Mouse (Mus musculus): ENCODE measurements around the gene Arap1. TPM values are rescaled to one million over a fixed set of nuclear protein-coding genes. Genes with fewer than 3 reads are reported as not detected.

Gene Arap1
- polyA plus RNA-seq, 1 experiment from 2014 or later: 11.3 TPM

- no peak overlapping the region for H3K9ac ChIP-seq
- DNase-seq (ENCODE audit: low spot score) (no peak), ATAC-seq (ENCODE audit: low FRiP score) (no peak)
- no peak overlapping the region for H3K4me3 ChIP-seq (replicated peaks; ENCODE audit: low read length)
- H3K4me2 ChIP-seq (replicated peaks): no peak overlapping the region
- no peaks in the 10 kb centered on the region for H3K36me3 ChIP-seq (replicated peaks; ENCODE audit: control insufficient read depth, insufficient read depth)
- H3K9me3 ChIP-seq (ENCODE audit: control insufficient read depth, low read length): no peaks in the 10 kb centered on the region
- H3K27me3 ChIP-seq (ENCODE audit: control insufficient read depth, insufficient read depth, low read length): peaks cover 18% of the 10 kb centered on the region
- peaks cover 16% of the 10 kb centered on the region for H3K4me1 ChIP-seq (replicated peaks; ENCODE audit: control insufficient read depth, insufficient read depth, low read length)
- 48% methylated on average over 4 of the region's 4 CpGs for WGBS
- no peak overlapping the region for H3K27ac ChIP-seq
Observed at GRCm38 (mm10) chr7:101414209-101414608, 66.3 kb downstream of the Arap1 start.

- Histone ChIP-seq H3K4me3 (replicated peaks; ENCODE audit: low read length) (no peak overlapping the region), H3K36me3 (replicated peaks; ENCODE audit: control insufficient read depth, insufficient read depth) (no peaks in the 10 kb centered on the region), H3K27me3 (ENCODE audit: control insufficient read depth, insufficient read depth, low read length) (peaks cover 20% of the 10 kb centered on the region), H3K9ac (peak overlapping the region; percentile 41; the same call in 1 of the 2 replicates), H3K4me2 (replicated peaks) (no peak overlapping the region), H3K4me1 (replicated peaks; ENCODE audit: control insufficient read depth, insufficient read depth, low read length) (peaks cover 20% of the 10 kb centered on the region), H3K27ac (peak overlapping the region; percentile 44; the same call in 1 of the 2 replicates), H3K9me3 (ENCODE audit: control insufficient read depth, low read length) (no peaks in the 10 kb centered on the region)
- DNase-seq (ENCODE audit: low spot score): no peak
- ATAC-seq (ENCODE audit: low FRiP score): peak; percentile 44
- WGBS: 34% methylated on average over 6 of the region's 7 CpGs
Observed at GRCm38 (mm10) chr7:101414661-101415511, 67.0 kb downstream of the Arap1 start.

- no peak for DNase-seq (ENCODE audit: low spot score)
Observed at GRCm38 (mm10) chr7:101415512-101416100, 67.7 kb downstream of the Arap1 start.

GRCm38 (mm10) chr7:101416391-101416790 is 68.5 kb downstream of the Arap1 start:
- peaks cover 20% of the 10 kb centered on the region for H3K4me1 ChIP-seq (replicated peaks; ENCODE audit: control insufficient read depth, insufficient read depth, low read length)
- H3K36me3 ChIP-seq (replicated peaks; ENCODE audit: control insufficient read depth, insufficient read depth): no peaks in the 10 kb centered on the region
- no peak overlapping the region for H3K9ac ChIP-seq
- H3K4me3 ChIP-seq (replicated peaks; ENCODE audit: low read length): no peak overlapping the region
- WGBS: 72% methylated on average over 5 of the region's 5 CpGs
- no peaks in the 10 kb centered on the region for H3K9me3 ChIP-seq (ENCODE audit: control insufficient read depth, low read length)
- H3K27me3 ChIP-seq (ENCODE audit: control insufficient read depth, insufficient read depth, low read length): peaks cover 27% of the 10 kb centered on the region
- no peak overlapping the region for H3K27ac ChIP-seq
- no peak for DNase-seq (ENCODE audit: low spot score)
- no peak overlapping the region for H3K4me2 ChIP-seq (replicated peaks)
- no peak for ATAC-seq (ENCODE audit: low FRiP score)

More at GRCm38 (mm10) chr7:101415512-101416100, 67.7 kb downstream of the Arap1 start:
- Histone ChIP-seq H3K9me3 (ENCODE audit: control insufficient read depth, low read length) (no peaks in the 10 kb centered on the region), H3K27me3 (ENCODE audit: control insufficient read depth, insufficient read depth, low read length) (peaks cover 27% of the 10 kb centered on the region), H3K4me3 (replicated peaks; ENCODE audit: low read length) (no peak overlapping the region), H3K4me2 (replicated peaks) (no peak overlapping the region), H3K36me3 (replicated peaks; ENCODE audit: control insufficient read depth, insufficient read depth) (no peaks in the 10 kb centered on the region), H3K9ac (no peak overlapping the region), H3K4me1 (replicated peaks; ENCODE audit: control insufficient read depth, insufficient read depth, low read length) (peaks cover 20% of the 10 kb centered on the region), H3K27ac (peak overlapping the region; percentile 26; the same call in 1 of the 2 replicates)
- ATAC-seq (ENCODE audit: low FRiP score): peak; percentile 32; the same call in 1 of the 2 replicates
- 36% methylated on average over 8 of the region's 8 CpGs for WGBS

- H3K4me1 ChIP-seq (replicated peaks; ENCODE audit: control insufficient read depth, insufficient read depth, low read length): peaks cover 32% of the 10 kb centered on the region
- DNase-seq (ENCODE audit: low spot score): no peak
- peak overlapping the region; percentile 17 for H3K4me2 ChIP-seq (replicated peaks)
Observed at GRCm38 (mm10) chr7:101419013-101419770, 71.3 kb downstream of the Arap1 start.

GRCm38 (mm10) chr7:101421529-101421928 is 73.7 kb downstream of the Arap1 start, which contains the start of gene Pde2a:
Gene Pde2a, plus strand, starts transcription at chr7:101421691.
- DNase-seq (ENCODE audit: low spot score) (peak; percentile 66), ATAC-seq (ENCODE audit: low FRiP score) (peak; percentile 71)
- Histone ChIP-seq H3K4me2 (replicated peaks) (peak within 1 kb of the TSS; percentile 48), H3K27me3 (ENCODE audit: control insufficient read depth, insufficient read depth, low read length) (peaks cover 27% of the 10 kb centered on the region), H3K36me3 (replicated peaks; ENCODE audit: control insufficient read depth, insufficient read depth) (no peaks in the 10 kb centered on the region), H3K4me1 (replicated peaks; ENCODE audit: control insufficient read depth, insufficient read depth, low read length) (peaks cover 16% of the 10 kb centered on the region; the same call in 1 of the 2 replicates), H3K9me3 (ENCODE audit: control insufficient read depth, low read length) (no peaks in the 10 kb centered on the region), H3K9ac (peak within 1 kb of the TSS; percentile 57), H3K4me3 (replicated peaks; ENCODE audit: low read length) (peak within 1 kb of the TSS; percentile 25), H3K27ac (peak within 1 kb of the TSS; percentile 43; the same call in 1 of the 2 replicates)
- 10% methylated on average over 6 of the region's 6 CpGs for WGBS

More at GRCm38 (mm10) chr7:101419013-101419770, 71.3 kb downstream of the Arap1 start:
- H3K9ac ChIP-seq: no peak overlapping the region
- H3K9me3 ChIP-seq (ENCODE audit: control insufficient read depth, low read length): no peaks in the 10 kb centered on the region
- no peak for ATAC-seq (ENCODE audit: low FRiP score)
- no peak overlapping the region for H3K27ac ChIP-seq
- no peak overlapping the region for H3K4me3 ChIP-seq (replicated peaks; ENCODE audit: low read length)
- peaks cover 27% of the 10 kb centered on the region for H3K27me3 ChIP-seq (ENCODE audit: control insufficient read depth, insufficient read depth, low read length)
- H3K36me3 ChIP-seq (replicated peaks; ENCODE audit: control insufficient read depth, insufficient read depth): no peaks in the 10 kb centered on the region
- 5% methylated on average over 27 of the region's 27 CpGs for WGBS

GRCm38 (mm10) chr7:101422069-101422468 is 74.2 kb downstream of the Arap1 start:
- ATAC-seq (ENCODE audit: low FRiP score): no peak
- DNase-seq (ENCODE audit: low spot score): no peak

GRCm38 (mm10) chr7:101422646-101423045 is 74.8 kb downstream of the Arap1 start:
- WGBS: 75% methylated on average over 8 of the region's 8 CpGs
- H3K4me2 ChIP-seq (replicated peaks): peak overlapping the region; percentile 48
- H3K27me3 ChIP-seq (ENCODE audit: control insufficient read depth, insufficient read depth, low read length): peaks cover 18% of the 10 kb centered on the region
- H3K9me3 ChIP-seq (ENCODE audit: control insufficient read depth, low read length): no peaks in the 10 kb centered on the region
- H3K4me3 ChIP-seq (replicated peaks; ENCODE audit: low read length): no peak overlapping the region
- H3K27ac ChIP-seq: no peak overlapping the region
- ATAC-seq (ENCODE audit: low FRiP score) (no peak), DNase-seq (ENCODE audit: low spot score) (no peak)
- no peaks in the 10 kb centered on the region for H3K36me3 ChIP-seq (replicated peaks; ENCODE audit: control insufficient read depth, insufficient read depth)
- H3K4me1 ChIP-seq (replicated peaks; ENCODE audit: control insufficient read depth, insufficient read depth, low read length): peaks cover 16% of the 10 kb centered on the region; the same call in 1 of the 2 replicates
- H3K9ac ChIP-seq: no peak overlapping the region

More at GRCm38 (mm10) chr7:101422069-101422468, 74.2 kb downstream of the Arap1 start:
- H3K9me3 ChIP-seq (ENCODE audit: control insufficient read depth, low read length): no peaks in the 10 kb centered on the region
- WGBS: 31% methylated on average over 3 of the region's 3 CpGs
- peak overlapping the region; percentile 57 for H3K9ac ChIP-seq
- H3K27ac ChIP-seq: peak overlapping the region; percentile 43; the same call in 1 of the 2 replicates
- H3K4me1 ChIP-seq (replicated peaks; ENCODE audit: control insufficient read depth, insufficient read depth, low read length): peaks cover 16% of the 10 kb centered on the region; the same call in 1 of the 2 replicates
- peak overlapping the region; percentile 48 for H3K4me2 ChIP-seq (replicated peaks)
- no peaks in the 10 kb centered on the region for H3K36me3 ChIP-seq (replicated peaks; ENCODE audit: control insufficient read depth, insufficient read depth)
- H3K4me3 ChIP-seq (replicated peaks; ENCODE audit: low read length): peak overlapping the region; percentile 25
- peaks cover 23% of the 10 kb centered on the region for H3K27me3 ChIP-seq (ENCODE audit: control insufficient read depth, insufficient read depth, low read length)

All from hindbrain, embryonic 14.5 days (tissue).